Mouse (Mus musculus) liver, embryonic 11.5 days (tissue): ENCODE measurements at regions not wholly inside any gene's neighbourhood (a gene's known extent, or its start where the extent isn't known, plus 50 kb on each side); places are given as distances from the start of the nearest gene placed in this dataset.

ENCODE experiments used
- ATAC-seq: fragments of 200-750 bp; cut with Nextera tagmentation; replicated peaks from 2 replicates; pipeline ENCODE4 v1.8.0; 2017; ENCODE audit warnings: moderate number of reproducible peaks, mild to moderate bottlenecking, moderate TSS enrichment, moderate library complexity; ENCODE audit not compliant: low FRiP score
- DNase-seq: peaks from one replicate; pipeline ENCODE4 v3.0.0-alpha.2; 2017; ENCODE audit warnings: low spot score
- H3K27ac ChIP-seq: fragments of 300-500 bp; sonication (generic); 2 replicates; pipeline ENCODE4 v1.5.1; 2014; ENCODE audit warnings: mild to moderate bottlenecking, low read depth, low read length, control low read depth
- H3K27me3 ChIP-seq: fragments of 300-500 bp; sonication (generic); replicated peaks from 2 replicates; pipeline ENCODE4 v1.6.1; 2014; ENCODE audit warnings: low read length, mixed read lengths; ENCODE audit not compliant: control insufficient read depth, insufficient read depth
- H3K36me3 ChIP-seq: fragments of 300-500 bp; sonication (generic); 2 replicates; pipeline ENCODE4 v1.6.1; 2014; ENCODE audit warnings: mild to moderate bottlenecking, low read length, moderate library complexity, mixed read lengths; ENCODE audit not compliant: control insufficient read depth, insufficient read depth
- H3K4me1 ChIP-seq: fragments of 300-500 bp; sonication (generic); replicated peaks from 2 replicates; pipeline ENCODE4 v1.6.1; 2014; ENCODE audit warnings: low read length, mixed read lengths; ENCODE audit not compliant: control insufficient read depth, insufficient read depth
- H3K4me2 ChIP-seq: fragments of 300-500 bp; sonication (generic); 2 replicates; pipeline ENCODE4 v1.6.1; 2014; ENCODE audit warnings: mild to moderate bottlenecking, control low read depth, moderate library complexity
- H3K4me3 ChIP-seq: fragments of 300-500 bp; sonication (generic); 2 replicates; pipeline ENCODE4 v1.5.1; 2014; ENCODE audit warnings: low read depth, low read length, control low read depth
- H3K9ac ChIP-seq: fragments of 300-500 bp; sonication (generic); 2 replicates; pipeline ENCODE4 v1.6.1; 2014; ENCODE audit warnings: low read depth, low read length, control low read depth
- H3K9me3 ChIP-seq: fragments of 300-500 bp; sonication (generic); 2 replicates; pipeline ENCODE4 v1.6.1; 2016; ENCODE audit warnings: low read length, inconsistent platforms, mixed read lengths; ENCODE audit not compliant: control insufficient read depth
- WGBS: fragments of 180-500 bp; shearing (Covaris S2); extraction: QIAGEN DNeasy Blood & Tissue Kit; methylation state at CpG from one replicate; pipeline ENCODE4 v1.1.7; 2014; 5-methylcytosine and 5-hydroxymethylcytosine counted together

DNA sequence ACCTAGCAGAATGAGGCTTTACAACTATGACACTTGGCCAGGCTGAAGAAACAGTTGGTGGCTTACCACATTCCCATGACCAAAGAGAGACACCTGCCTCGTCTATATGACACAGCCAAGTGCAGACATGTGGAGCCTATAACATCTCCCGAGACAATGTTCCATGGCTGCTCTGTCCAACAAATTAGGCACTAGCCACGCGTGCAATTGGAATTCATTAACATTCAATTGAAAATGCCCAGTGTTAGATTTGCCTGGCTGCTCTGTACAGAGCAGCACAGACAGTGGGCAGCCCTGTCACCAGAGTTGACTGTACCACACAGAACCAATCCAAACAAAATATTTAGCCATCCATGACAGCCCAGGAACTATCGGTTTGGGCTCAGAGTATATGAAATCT, 152.2 kb upstream of the Nckap5 start:
- H3K9ac ChIP-seq = no peak overlapping the region
- no peak overlapping the region for H3K4me3 ChIP-seq
- H3K27ac ChIP-seq = no peak overlapping the region
- H3K4me1 ChIP-seq = no peaks in the 10 kb centered on the region
- no peaks in the 10 kb centered on the region for H3K36me3 ChIP-seq
- WGBS = 84% methylated on average over 5 of the region's 5 CpGs
- no peaks in the 10 kb centered on the region for H3K9me3 ChIP-seq
- DNase-seq = no peak
- H3K27me3 ChIP-seq = no peaks in the 10 kb centered on the region
- ATAC-seq = no peak
- H3K4me2 ChIP-seq = no peak overlapping the region

DNA sequence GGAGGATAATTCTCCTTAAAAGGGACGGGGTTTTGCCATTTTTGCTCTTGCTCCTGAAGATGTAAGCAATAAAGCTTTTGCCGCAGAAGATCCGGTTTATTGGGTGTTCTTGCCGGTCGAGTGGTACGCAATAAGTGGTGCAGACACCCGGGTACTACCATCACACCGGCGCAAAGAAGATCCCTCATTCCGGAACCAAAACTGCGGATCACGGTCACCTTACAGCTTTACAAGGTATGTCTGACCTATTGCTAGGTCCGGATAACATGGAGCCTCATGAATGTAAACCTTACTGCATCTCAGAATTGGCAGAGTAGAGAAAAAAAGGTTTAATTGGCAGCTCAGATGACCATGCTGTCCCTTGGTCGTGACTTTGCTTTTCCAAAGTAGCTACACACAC, 149.7 kb upstream of the Nckap5 start:
- no peaks in the 10 kb centered on the region for H3K9me3 ChIP-seq
- H3K36me3 ChIP-seq = no peaks in the 10 kb centered on the region
- no peak overlapping the region for H3K4me2 ChIP-seq
- H3K4me3 ChIP-seq = no peak overlapping the region
- no peak for DNase-seq
- no peak overlapping the region for H3K27ac ChIP-seq
- H3K27me3 ChIP-seq = no peaks in the 10 kb centered on the region
- no peak overlapping the region for H3K9ac ChIP-seq
- H3K4me1 ChIP-seq = no peaks in the 10 kb centered on the region
- 89% methylated on average over 14 of the region's 14 CpGs for WGBS
- ATAC-seq = no peak

DNA sequence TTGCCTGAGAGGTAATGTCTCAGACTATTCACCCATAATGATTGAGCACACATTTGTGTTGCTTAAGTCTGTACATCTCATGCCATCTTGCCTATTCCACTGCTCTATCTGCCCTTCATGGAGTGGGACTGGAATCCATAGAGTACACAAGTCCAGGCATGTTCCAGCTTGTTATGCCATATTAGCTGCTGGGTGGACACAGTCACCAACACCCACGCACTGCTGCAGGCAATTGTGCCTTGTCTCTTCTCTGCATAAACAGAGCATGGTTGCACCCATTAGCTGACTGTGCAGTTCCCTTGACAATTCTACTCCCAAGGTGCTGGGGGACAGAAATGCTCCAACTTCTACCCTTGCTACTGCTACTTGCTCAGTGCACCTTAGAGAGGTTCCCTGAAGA, 143.3 kb upstream of the Nckap5 start:
- no peak overlapping the region for H3K27ac ChIP-seq

GRCm38 (mm10) chr1:126971777-126972421, 141.3 kb upstream of the Nckap5 start:
- no peak overlapping the region for H3K4me2 ChIP-seq
- H3K4me1 ChIP-seq = no peaks in the 10 kb centered on the region
- 67% methylated on average over 10 of the region's 10 CpGs for WGBS
- no peak overlapping the region for H3K9ac ChIP-seq
- DNase-seq = no peak
- no peak overlapping the region for H3K27ac ChIP-seq
- no peak overlapping the region for H3K4me3 ChIP-seq
- no peaks in the 10 kb centered on the region for H3K9me3 ChIP-seq
- no peaks in the 10 kb centered on the region for H3K27me3 ChIP-seq
- H3K36me3 ChIP-seq = no peaks in the 10 kb centered on the region
- no peak for ATAC-seq

More for the DNA sequence above, 143.3 kb upstream of the Nckap5 start:
- 89% methylated on average over 1 of the region's 1 CpGs for WGBS
- H3K9ac ChIP-seq = no peak overlapping the region
- H3K9me3 ChIP-seq = no peaks in the 10 kb centered on the region
- H3K27me3 ChIP-seq = no peaks in the 10 kb centered on the region
- DNase-seq (no peak), ATAC-seq (no peak)
- H3K36me3 ChIP-seq = no peaks in the 10 kb centered on the region
- H3K4me2 ChIP-seq = no peak overlapping the region
- H3K4me1 ChIP-seq = no peaks in the 10 kb centered on the region
- H3K4me3 ChIP-seq = no peak overlapping the region

GRCm38 (mm10) chr1:126971118-126971517, 140.5 kb upstream of the Nckap5 start:
- Histone ChIP-seq H3K27ac (no peak overlapping the region), H3K4me2 (no peak overlapping the region), H3K27me3 (no peaks in the 10 kb centered on the region), H3K9me3 (no peaks in the 10 kb centered on the region), H3K4me1 (no peaks in the 10 kb centered on the region), H3K9ac (no peak overlapping the region), H3K36me3 (no peaks in the 10 kb centered on the region), H3K4me3 (no peak overlapping the region)
- no peak for ATAC-seq
- no peak for DNase-seq
- 77% methylated on average over 1 of the region's 1 CpGs for WGBS

- no peak overlapping the region for H3K9ac ChIP-seq
- H3K4me1 ChIP-seq = no peaks in the 10 kb centered on the region
- H3K27ac ChIP-seq = no peak overlapping the region
- no peaks in the 10 kb centered on the region for H3K36me3 ChIP-seq
- no peak for DNase-seq
- no peak overlapping the region for H3K4me3 ChIP-seq
- no peaks in the 10 kb centered on the region for H3K9me3 ChIP-seq
- ATAC-seq = no peak
- H3K4me2 ChIP-seq = no peak overlapping the region
- no peaks in the 10 kb centered on the region for H3K27me3 ChIP-seq
These were observed 135.8 kb upstream of the Nckap5 start for GRCm38 (mm10) chr1:126966394-126966793.

- Histone ChIP-seq H3K4me2 (no peak overlapping the region), H3K4me1 (no peaks in the 10 kb centered on the region), H3K4me3 (no peak overlapping the region), H3K9ac (no peak overlapping the region), H3K27ac (no peak overlapping the region), H3K27me3 (no peaks in the 10 kb centered on the region), H3K36me3 (no peaks in the 10 kb centered on the region), H3K9me3 (no peaks in the 10 kb centered on the region)
- DNase-seq = no peak
- no peak for ATAC-seq
- WGBS = 67% methylated on average over 12 of the region's 12 CpGs
These were observed 125.5 kb upstream of the Nckap5 start for GRCm38 (mm10) chr1:126955839-126956720.

- Histone ChIP-seq H3K9me3 (no peaks in the 10 kb centered on the region; the same call in 1 of the 2 replicates), H3K36me3 (no peaks in the 10 kb centered on the region), H3K9ac (no peak overlapping the region), H3K27ac (no peak overlapping the region), H3K4me1 (no peaks in the 10 kb centered on the region), H3K27me3 (no peaks in the 10 kb centered on the region), H3K4me2 (no peak overlapping the region), H3K4me3 (no peak overlapping the region)
- ATAC-seq (no peak), DNase-seq (no peak)
- 78% methylated on average over 1 of the region's 1 CpGs for WGBS
These were observed 117.3 kb upstream of the Nckap5 start for GRCm38 (mm10) chr1:126947860-126948259.

GRCm38 (mm10) chr1:126932658-126933057, 102.1 kb upstream of the Nckap5 start:
- ATAC-seq = no peak
- H3K27me3 ChIP-seq = no peaks in the 10 kb centered on the region
- no peak overlapping the region for H3K27ac ChIP-seq
- no peak for DNase-seq
- H3K9ac ChIP-seq = no peak overlapping the region
- no peaks in the 10 kb centered on the region for H3K4me1 ChIP-seq
- no peaks in the 10 kb centered on the region for H3K36me3 ChIP-seq
- H3K4me2 ChIP-seq = no peak overlapping the region
- no peak overlapping the region for H3K4me3 ChIP-seq
- no peaks in the 10 kb centered on the region for H3K9me3 ChIP-seq
- WGBS = 70% methylated on average over 4 of the region's 4 CpGs
